Mouse (Mus musculus) stomach, embryonic 16.5 days (tissue): ENCODE measurements around the gene Ppp2r1b. TPM values are rescaled to one million over a fixed set of nuclear protein-coding genes. Genes with fewer than 3 reads are reported as not detected.
A peak's percentile ranks its signal among the peaks of the same experiment; 100 is the strongest.

Source experiments
- ATAC-seq: fragments of 200-750 bp; cut with Nextera tagmentation; 2 replicates; pipeline ENCODE4 v1.8.0; 2017; ENCODE audit warnings: moderate number of reproducible peaks, moderate TSS enrichment; ENCODE audit not compliant: insufficient read depth, low FRiP score
- H3K27ac ChIP-seq: fragments of 300-500 bp; sonication (generic); 2 replicates; pipeline ENCODE4 v1.5.1; 2014; ENCODE audit warnings: low read length
- H3K27me3 ChIP-seq: fragments of 300-500 bp; sonication (generic); 2 replicates; pipeline ENCODE4 v1.6.1; 2014; ENCODE audit warnings: low read length, control low read depth, mixed read lengths; ENCODE audit not compliant: control insufficient read depth, insufficient read depth
- H3K36me3 ChIP-seq: fragments of 300-500 bp; sonication (generic); 2 replicates; pipeline ENCODE4 v1.6.1; 2014; ENCODE audit warnings: low read length; ENCODE audit not compliant: control insufficient read depth, insufficient read depth
- H3K4me1 ChIP-seq: fragments of 300-500 bp; sonication (generic); 2 replicates; pipeline ENCODE4 v1.6.1; 2014; ENCODE audit warnings: low read length, control low read depth, mixed read lengths; ENCODE audit not compliant: control insufficient read depth, insufficient read depth
- H3K4me2 ChIP-seq: fragments of 300-500 bp; sonication (generic); 2 replicates; pipeline ENCODE4 v1.6.1; 2014; ENCODE audit warnings: low read depth, low read length, mixed read lengths
- H3K4me3 ChIP-seq: fragments of 300-500 bp; sonication (generic); replicated peaks from 2 replicates; pipeline ENCODE4 v1.5.1; 2014; ENCODE audit warnings: mild to moderate bottlenecking, low read length
- H3K9ac ChIP-seq: fragments of 300-500 bp; sonication (generic); 2 replicates; pipeline ENCODE4 v1.6.1; 2014; ENCODE audit warnings: low read length
- H3K9me3 ChIP-seq: fragments of 300-500 bp; sonication (generic); replicated peaks from 2 replicates; pipeline ENCODE4 v1.6.1; 2016; ENCODE audit warnings: low read length, control low read depth; ENCODE audit not compliant: control insufficient read depth
- WGBS: fragments of 180-500 bp; shearing (Covaris S2); extraction: QIAGEN DNeasy Blood & Tissue Kit; methylation state at CpG from one replicate; pipeline ENCODE4 v1.1.7; 2014; 5-methylcytosine and 5-hydroxymethylcytosine counted together
- polyA plus RNA-seq: library from polyadenylated mRNA; unstranded; fragments of >200 nt; fragmentation: Nextera tagmentation; extraction: Ambion mirVana; gene quantifications from 2 replicates; pipeline ENCODE4 v1.2.1, GENCODE M21; 2015

Ppp2r1b gene
- polyA plus RNA-seq, 1 experiment from 2014 or later: 79.3 TPM

DNA sequence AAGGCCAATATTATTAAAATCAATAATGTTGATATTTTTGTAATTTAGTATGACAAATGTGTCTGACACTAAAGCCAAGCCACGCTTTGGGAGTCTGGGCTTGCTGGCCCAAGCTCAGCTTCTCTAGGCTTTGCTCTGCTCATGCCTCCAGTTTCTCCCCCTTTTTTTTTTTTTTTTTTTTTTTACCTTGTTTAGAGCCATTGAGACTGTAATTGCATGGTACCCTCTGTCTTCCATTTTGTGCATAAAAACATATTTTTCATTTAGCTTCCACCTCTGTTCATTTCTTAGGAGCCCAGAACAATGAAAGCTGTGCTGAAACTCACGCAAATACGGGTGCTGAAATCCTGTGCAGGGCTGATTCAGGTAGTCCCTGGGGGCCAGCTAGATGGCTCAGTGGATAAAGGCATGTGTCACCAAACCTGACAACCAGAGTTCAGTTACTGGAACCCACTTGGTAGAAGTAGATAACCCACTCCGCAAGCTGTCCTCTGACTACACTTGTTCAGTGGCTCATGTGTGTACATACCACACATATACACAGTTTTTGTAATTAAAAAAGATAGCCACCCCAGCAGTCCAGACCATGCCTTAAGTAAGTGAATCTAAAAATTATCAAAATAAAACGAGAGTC lies 10.1 kb downstream of the Ppp2r1b start:
- ATAC-seq: no peak
- no peak overlapping the region for H3K27ac ChIP-seq
- no peaks in the 10 kb centered on the region for H3K27me3 ChIP-seq
- peaks cover 22% of the 10 kb centered on the region for H3K4me1 ChIP-seq
- no peaks in the 10 kb centered on the region for H3K9me3 ChIP-seq
- H3K4me2 ChIP-seq: no peak overlapping the region
- H3K9ac ChIP-seq: no peak overlapping the region
- 0 out of 2 replicates have a peak, but pooled peaks cover 4% of the 10 kb centered on the region for H3K36me3 ChIP-seq
- no peak overlapping the region for H3K4me3 ChIP-seq
- WGBS: 79% methylated on average over 5 of the region's 5 CpGs

DNA sequence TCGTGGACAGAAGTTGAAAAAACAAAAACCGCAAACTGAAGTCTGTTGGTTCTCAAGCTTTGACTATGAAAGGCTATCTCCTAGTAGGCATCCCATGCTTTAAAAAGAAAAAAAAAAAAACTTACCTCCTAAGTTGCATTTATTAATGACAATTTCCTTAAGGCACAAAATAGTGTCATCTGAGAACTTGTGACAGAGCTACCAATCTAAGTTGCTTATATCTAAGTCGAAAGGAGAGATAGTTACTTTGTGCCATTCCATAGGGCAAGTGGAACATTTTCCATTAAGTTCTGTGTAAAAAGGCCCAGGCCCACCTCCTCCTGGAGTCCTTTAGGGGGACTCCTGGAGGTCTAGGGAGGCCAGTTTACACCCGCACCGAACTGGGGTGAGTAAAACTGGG lies 10.7 kb downstream of the Ppp2r1b start:
- H3K9me3 ChIP-seq: no peaks in the 10 kb centered on the region
- H3K27me3 ChIP-seq: no peaks in the 10 kb centered on the region
- peak overlapping the region; percentile 94 for H3K27ac ChIP-seq
- H3K4me2 ChIP-seq: peak overlapping the region; percentile 77
- H3K36me3 ChIP-seq: 0 out of 2 replicates have a peak, but pooled peaks cover 4% of the 10 kb centered on the region
- WGBS: 62% methylated on average over 5 of the region's 5 CpGs
- peaks cover 18% of the 10 kb centered on the region for H3K4me1 ChIP-seq
- ATAC-seq: no peak
- peak overlapping the region; percentile 96 for H3K9ac ChIP-seq
- peak overlapping the region; percentile 80 for H3K4me3 ChIP-seq

DNA sequence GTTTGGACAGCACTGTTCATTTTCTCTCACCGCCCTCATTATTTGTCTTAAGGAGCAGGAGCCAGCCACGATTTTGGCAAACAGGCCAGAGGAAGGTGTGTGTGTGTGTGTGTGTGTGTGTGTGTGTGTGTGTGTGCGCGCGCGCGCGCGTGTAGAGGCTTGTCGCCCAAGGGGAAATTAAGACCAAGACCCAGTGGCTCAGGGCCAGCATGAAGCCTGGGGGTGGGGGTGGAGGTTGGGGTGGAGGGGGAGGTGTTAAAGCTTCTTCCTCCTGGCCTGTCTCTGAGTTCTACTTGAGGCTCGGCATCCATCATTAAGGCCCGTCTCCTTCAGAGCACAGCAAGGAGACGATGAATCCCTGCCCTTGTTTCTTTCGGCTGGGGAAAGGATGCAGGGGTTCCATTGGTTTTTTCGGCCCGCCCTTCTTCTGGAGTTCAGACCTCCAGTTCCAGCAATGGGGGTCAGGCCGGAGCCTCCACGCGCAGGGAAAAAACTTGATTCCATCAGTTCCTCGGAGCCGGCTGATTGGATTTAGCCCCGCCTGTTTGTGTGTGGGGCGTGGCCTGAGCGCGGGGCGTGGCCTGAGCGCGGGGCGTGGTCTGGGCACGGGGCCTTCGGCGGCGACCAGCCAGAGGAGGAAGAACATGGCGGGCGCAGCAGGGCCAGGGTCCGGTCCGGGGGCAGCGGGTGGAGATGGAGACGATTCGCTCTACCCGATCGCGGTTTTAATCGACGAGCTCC lies 11.4 kb downstream of the Ppp2r1b start:
- peak overlapping the region; percentile 77 for H3K4me2 ChIP-seq
- H3K4me1 ChIP-seq: peaks cover 18% of the 10 kb centered on the region
- H3K4me3 ChIP-seq: peak overlapping the region; percentile 80
- H3K36me3 ChIP-seq: peaks cover 9% of the 10 kb centered on the region; the same call in 1 of the 2 replicates
- no peaks in the 10 kb centered on the region for H3K27me3 ChIP-seq
- ATAC-seq: peak; percentile 91
- H3K9ac ChIP-seq: peak overlapping the region; percentile 96
- no peaks in the 10 kb centered on the region for H3K9me3 ChIP-seq
- H3K27ac ChIP-seq: peak overlapping the region; percentile 94
- WGBS: 1% methylated on average over 45 of the region's 45 CpGs

DNA sequence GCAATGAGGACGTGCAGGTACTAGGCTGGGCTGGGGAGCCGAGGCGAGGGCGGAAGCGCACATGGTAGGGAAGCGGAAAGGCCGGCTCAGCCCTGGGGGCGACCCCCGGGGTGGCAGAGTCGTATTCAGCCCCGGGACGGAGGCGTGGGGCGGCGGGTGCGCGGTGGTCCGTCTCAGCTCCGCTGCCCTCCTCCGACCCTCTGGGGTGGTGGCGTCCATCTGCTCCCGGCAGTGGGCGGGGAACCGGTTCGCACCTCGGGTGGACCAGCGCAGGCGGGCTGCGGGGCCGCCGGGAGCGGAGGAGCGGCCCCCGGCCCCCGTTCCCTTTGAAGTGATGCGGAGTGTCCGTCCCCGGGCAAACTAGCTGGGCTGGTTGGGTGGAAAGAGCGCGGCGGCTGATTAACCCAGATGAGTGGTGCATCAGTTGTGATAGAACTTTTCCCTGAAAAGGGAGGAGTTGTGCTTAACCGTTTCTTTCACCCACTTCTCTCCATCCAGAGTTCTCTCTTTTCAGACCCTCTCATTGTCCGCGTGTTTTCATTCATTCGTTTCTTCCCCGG lies 12.1 kb downstream of the Ppp2r1b start:
- Histone ChIP-seq H3K9me3 (no peaks in the 10 kb centered on the region), H3K4me1 (peaks cover 18% of the 10 kb centered on the region), H3K36me3 (peaks cover 16% of the 10 kb centered on the region; the same call in 1 of the 2 replicates), H3K27ac (peak overlapping the region; percentile 94), H3K4me3 (peak overlapping the region; percentile 80), H3K9ac (peak overlapping the region; percentile 96), H3K4me2 (peak overlapping the region; percentile 77), H3K27me3 (no peaks in the 10 kb centered on the region)
- ATAC-seq: peak; percentile 37
- WGBS: under 1% methylated on average over 46 of the region's 46 CpGs

DNA sequence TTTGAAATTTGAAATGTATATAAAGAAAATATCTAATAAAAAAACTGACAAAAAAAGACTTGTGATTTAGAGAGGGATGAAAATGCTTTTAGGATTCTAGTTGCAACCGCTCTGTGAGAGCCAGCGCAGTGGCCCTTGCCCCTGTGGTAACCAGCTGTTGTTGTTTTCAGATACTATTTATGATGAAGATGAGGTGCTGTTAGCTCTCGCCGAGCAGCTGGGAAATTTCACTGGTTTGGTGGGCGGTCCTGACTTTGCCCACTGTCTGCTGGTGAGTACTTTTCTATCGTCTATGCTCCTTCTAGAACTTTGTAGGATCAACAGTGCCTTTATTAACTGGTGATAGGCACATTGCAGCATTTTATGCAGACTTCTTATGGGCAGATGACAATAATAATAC lies 13.6 kb downstream of the Ppp2r1b start:
- no peaks in the 10 kb centered on the region for H3K27me3 ChIP-seq
- no peak overlapping the region for H3K4me3 ChIP-seq
- no peaks in the 10 kb centered on the region for H3K9me3 ChIP-seq
- no peak overlapping the region for H3K27ac ChIP-seq
- peaks cover 18% of the 10 kb centered on the region for H3K4me1 ChIP-seq
- H3K4me2 ChIP-seq: no peak overlapping the region
- H3K9ac ChIP-seq: no peak overlapping the region
- no peak for ATAC-seq
- peaks cover 23% of the 10 kb centered on the region; the same call in 1 of the 2 replicates for H3K36me3 ChIP-seq
- 76% methylated on average over 6 of the region's 6 CpGs for WGBS

DNA sequence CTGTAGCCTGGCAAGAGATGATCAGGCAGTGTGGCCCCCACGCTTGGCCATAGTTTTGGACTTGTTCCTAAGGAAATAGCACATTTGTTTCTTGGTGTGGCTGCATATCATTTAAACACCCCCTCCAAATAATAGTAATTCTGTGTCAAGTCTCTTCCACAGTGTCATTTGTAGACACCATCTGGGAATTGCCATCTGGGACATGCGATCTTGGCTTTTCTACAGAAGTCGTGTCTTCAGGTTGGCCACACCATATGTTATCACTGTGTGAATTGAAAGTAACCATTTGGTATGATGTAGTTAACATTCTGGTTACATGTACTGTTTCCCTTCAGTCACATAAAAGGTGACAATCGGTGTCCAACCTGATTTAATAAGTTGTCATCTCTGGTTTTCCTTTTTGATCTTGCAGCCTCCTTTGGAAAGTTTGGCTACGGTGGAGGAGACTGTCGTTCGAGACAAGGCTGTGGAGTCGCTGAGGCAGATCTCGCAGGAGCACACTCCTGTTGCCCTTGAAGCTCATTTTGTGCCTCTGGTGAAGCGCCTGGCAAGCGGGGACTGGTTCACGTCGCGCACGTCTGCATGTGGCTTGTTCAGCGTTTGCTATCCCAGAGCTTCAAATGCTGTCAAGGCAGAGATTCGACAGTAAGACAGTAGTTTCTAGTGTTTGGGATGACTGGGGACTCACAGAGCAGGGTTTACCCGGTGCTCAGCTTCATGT lies 16.2 kb downstream of the Ppp2r1b start:
- H3K4me3 ChIP-seq: no peak overlapping the region
- ATAC-seq: no peak
- WGBS: 94% methylated on average over 18 of the region's 18 CpGs
- H3K4me2 ChIP-seq: no peak overlapping the region
- H3K27me3 ChIP-seq: no peaks in the 10 kb centered on the region
- H3K27ac ChIP-seq: no peak overlapping the region
- H3K9ac ChIP-seq: no peak overlapping the region
- H3K4me1 ChIP-seq: peaks cover 8% of the 10 kb centered on the region; the same call in 1 of the 2 replicates
- H3K36me3 ChIP-seq: peaks cover 25% of the 10 kb centered on the region; the same call in 1 of the 2 replicates
- no peaks in the 10 kb centered on the region for H3K9me3 ChIP-seq

DNA sequence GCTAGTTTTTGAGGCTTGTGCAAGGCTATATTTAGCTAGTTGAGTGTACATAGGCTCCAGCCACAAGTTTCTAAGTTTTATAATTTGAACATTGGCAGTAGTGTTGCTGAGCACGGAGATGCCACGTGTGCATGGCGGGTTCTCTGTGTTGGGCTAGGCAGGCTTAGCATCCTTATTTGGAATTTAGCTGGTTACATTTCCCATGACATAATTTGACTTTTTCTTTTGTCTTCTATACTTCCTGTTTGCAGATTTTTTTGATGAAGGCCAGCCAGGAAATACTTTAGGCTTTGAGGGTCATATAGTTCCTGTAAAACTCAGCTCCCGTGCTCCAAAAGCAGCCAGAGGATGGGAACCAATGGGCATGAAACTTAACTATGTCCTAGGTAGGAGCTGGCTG lies 18.7 kb downstream of the Ppp2r1b start:
- H3K4me2 ChIP-seq: no peak overlapping the region
- H3K4me1 ChIP-seq: no peaks in the 10 kb centered on the region
- no peak overlapping the region for H3K27ac ChIP-seq
- no peak overlapping the region for H3K9ac ChIP-seq
- no peak overlapping the region for H3K4me3 ChIP-seq
- H3K9me3 ChIP-seq: no peaks in the 10 kb centered on the region
- 87% methylated on average over 4 of the region's 4 CpGs for WGBS
- H3K36me3 ChIP-seq: peaks cover 31% of the 10 kb centered on the region
- no peak for ATAC-seq
- no peaks in the 10 kb centered on the region for H3K27me3 ChIP-seq

DNA sequence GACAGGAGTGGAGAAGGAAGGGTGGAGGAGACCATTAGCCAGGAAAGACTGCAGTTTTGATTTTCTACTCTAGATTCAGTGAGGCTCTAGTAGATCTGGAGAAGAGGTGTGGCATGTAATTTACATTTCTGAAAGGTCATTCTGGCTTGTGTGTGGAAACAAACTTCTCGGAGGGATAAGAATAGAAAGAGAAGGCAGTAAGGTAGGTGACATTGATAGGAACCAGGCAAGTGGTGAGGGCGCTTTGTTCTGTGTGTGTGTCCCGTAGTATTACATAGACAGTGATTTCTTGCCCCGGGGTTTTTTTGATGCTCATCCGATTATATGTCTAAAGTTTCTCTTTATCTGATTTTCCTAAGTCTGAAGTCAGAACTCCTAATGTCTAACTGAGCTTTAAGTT lies 19.8 kb downstream of the Ppp2r1b start:
- ATAC-seq: no peak
- Histone ChIP-seq H3K36me3 (peaks cover 30% of the 10 kb centered on the region), H3K4me3 (no peak overlapping the region), H3K4me1 (no peaks in the 10 kb centered on the region), H3K27me3 (no peaks in the 10 kb centered on the region), H3K4me2 (no peak overlapping the region), H3K9ac (no peak overlapping the region), H3K9me3 (no peaks in the 10 kb centered on the region), H3K27ac (no peak overlapping the region)
- WGBS: 69% methylated on average over 5 of the region's 5 CpGs
